Mouse (Mus musculus): ENCODE measurements around the gene Eomes.

Eomes gene

GRCm38 (mm10) chr9:118477961-118478360 is at the start of gene Eomes:
Gene Eomes (plus strand): TSS chr9:118478212.
- DNase-seq (ENCODE audit: low spot score in 2 of 2): no peak

GRCm38 (mm10) chr9:118444809-118445208 is 33.2 kb upstream of the Eomes start:
- no peak for DNase-seq (ENCODE audit: low spot score in 2 of 2)

GRCm38 (mm10) chr9:118449336-118449735 is 28.7 kb upstream of the Eomes start:
- DNase-seq (ENCODE audit: low spot score in 2 of 2): no peak

GRCm38 (mm10) chr9:118453427-118453826 is 24.6 kb upstream of the Eomes start:
- DNase-seq (ENCODE audit: low spot score in 2 of 2): no peak

GRCm38 (mm10) chr9:118455188-118455845 is 22.7 kb upstream of the Eomes start:
- DNase-seq (ENCODE audit: low spot score in 2 of 2): peak; percentile 23 to 39

- DNase-seq (ENCODE audit: low spot score in 2 of 2): no peak
Measured at GRCm38 (mm10) chr9:118456405-118456804, 21.6 kb upstream of the Eomes start.

- no peak for DNase-seq (ENCODE audit: low spot score in 2 of 2)
Measured at GRCm38 (mm10) chr9:118458039-118458438, 20.0 kb upstream of the Eomes start.

- DNase-seq (ENCODE audit: low spot score in 2 of 2): no peak
Measured at GRCm38 (mm10) chr9:118464031-118464430, 14.0 kb upstream of the Eomes start.

- DNase-seq (ENCODE audit: low spot score in 2 of 2): no peak
Measured at GRCm38 (mm10) chr9:118468301-118468700, 9.7 kb upstream of the Eomes start.

GRCm38 (mm10) chr9:118469272-118469671 is 8.7 kb upstream of the Eomes start:
- DNase-seq (ENCODE audit: low spot score in 2 of 2): no peak

GRCm38 (mm10) chr9:118471296-118471695 is 6.7 kb upstream of the Eomes start:
- DNase-seq (ENCODE audit: low spot score in 2 of 2): no peak

- DNase-seq (ENCODE audit: low spot score in 2 of 2): no peak
Measured at GRCm38 (mm10) chr9:118476211-118476765, 1.7 kb upstream of the Eomes start.

GRCm38 (mm10) chr9:118476766-118477271 is 1.2 kb upstream of the Eomes start:
- DNase-seq (ENCODE audit: low spot score in 2 of 2): no peak

- DNase-seq (ENCODE audit: low spot score in 2 of 2): no peak
Measured at GRCm38 (mm10) chr9:118477281-118477931, 606 bp upstream of the Eomes start.

- DNase-seq (ENCODE audit: low spot score in 2 of 2): no peak
Measured at GRCm38 (mm10) chr9:118478458-118478838, 436 bp downstream of the Eomes start.

- no peak for DNase-seq (ENCODE audit: low spot score in 2 of 2)
Measured at GRCm38 (mm10) chr9:118478839-118479507, 961 bp downstream of the Eomes start.

GRCm38 (mm10) chr9:118479508-118480291 is 1.7 kb downstream of the Eomes start:
- no peak for DNase-seq (ENCODE audit: low spot score in 2 of 2)

- no peak for DNase-seq (ENCODE audit: low spot score in 2 of 2)
Measured at GRCm38 (mm10) chr9:118480292-118480690, 2.3 kb downstream of the Eomes start.

- DNase-seq (ENCODE audit: low spot score in 2 of 2): no peak
Measured at GRCm38 (mm10) chr9:118482210-118482609, 4.2 kb downstream of the Eomes start.

- no peak for DNase-seq (ENCODE audit: low spot score in 2 of 2)
Measured at GRCm38 (mm10) chr9:118486361-118487095, 8.5 kb downstream of the Eomes start.

- no peak for DNase-seq (ENCODE audit: low spot score in 2 of 2)
Measured at GRCm38 (mm10) chr9:118487096-118487395, 9.0 kb downstream of the Eomes start.
